Mouse (Mus musculus) heart, adult 2 months (tissue): ENCODE measurements around the gene Etfa.

Experiments
- CTCF ChIP-seq: fragments of 200-600 bp; IDR thresholded peaks from 2 replicates; pipeline ENCODE4 v1.8.1; 2022; ENCODE audit warnings: antibody characterized with exemption, mild to moderate bottlenecking, moderate library complexity
- POLR2A ChIP-seq: fragments of 200-500 bp; IDR thresholded peaks from 2 replicates; pipeline ENCODE4 v1.6.1; 2011; ENCODE audit warnings: mild to moderate bottlenecking, low read depth, low read length, control low read depth; ENCODE audit not compliant: insufficient read depth

DNA sequence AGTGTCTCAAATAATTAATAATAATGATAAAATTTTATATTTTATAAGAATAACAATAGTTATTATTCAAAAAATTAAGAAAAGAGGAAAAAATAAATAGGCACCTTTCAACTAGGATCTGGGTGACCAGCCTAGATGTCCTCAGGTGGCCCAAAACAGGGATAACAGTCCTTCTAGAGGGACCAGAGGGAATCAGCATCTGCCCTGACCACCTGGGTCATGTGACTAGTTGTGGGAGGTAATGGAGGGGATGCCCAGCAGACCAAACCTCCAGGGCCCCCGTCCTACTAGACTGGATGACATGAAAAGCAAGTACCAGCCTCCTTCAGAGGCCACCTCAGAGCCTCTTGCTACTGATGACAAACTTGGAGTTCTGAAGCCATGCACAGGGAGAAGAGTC is 62.9 kb downstream of the Etfa start:
- no peak for TF ChIP-seq CTCF
- no peak for TF ChIP-seq POLR2A
